Mouse (Mus musculus): Measurements from ENCODE around the gene Twistnb. TPM values are rescaled to one million over a fixed set of nuclear protein-coding genes. Genes with fewer than 3 reads are reported as not detected.

Gene Twistnb
- polyA plus RNA-seq, 1 experiment from 2014 or later: 42.6 TPM

- DNase-seq (ENCODE audit: low spot score) (no peak), ATAC-seq (replicated peaks; ENCODE audit: low FRiP score) (no peak)
- no peak overlapping the region for H3K27ac ChIP-seq (ENCODE audit: low read depth, low read length)
- 63% methylated on average over 6 of the region's 6 CpGs for WGBS
- no peak overlapping the region for H3K4me3 ChIP-seq (ENCODE audit: low read depth, low read length)
- H3K36me3 ChIP-seq (ENCODE audit: control insufficient read depth, insufficient read depth, low read length): no peaks in the 10 kb centered on the region
- H3K4me2 ChIP-seq (ENCODE audit: low read depth, low read length, severe bottlenecking): no peak overlapping the region
- H3K4me1 ChIP-seq (replicated peaks; ENCODE audit: control insufficient read depth, insufficient read depth, low read length): no peaks in the 10 kb centered on the region
- H3K9ac ChIP-seq (ENCODE audit: low read length): no peak overlapping the region
- no peaks in the 10 kb centered on the region for H3K9me3 ChIP-seq (ENCODE audit: control insufficient read depth, low read length)
- H3K27me3 ChIP-seq (ENCODE audit: control insufficient read depth, insufficient read depth, low read length): no peaks in the 10 kb centered on the region
Observed at GRCm38 (mm10) chr12:33411580-33412151, 17.8 kb upstream of the Twistnb start.

GRCm38 (mm10) chr12:33424329-33424728 is 5.1 kb upstream of the Twistnb start:
- no peaks in the 10 kb centered on the region for H3K36me3 ChIP-seq (ENCODE audit: control insufficient read depth, insufficient read depth, low read length)
- H3K4me2 ChIP-seq (ENCODE audit: low read depth, low read length, severe bottlenecking): no peak overlapping the region
- peak; percentile 55 for DNase-seq (ENCODE audit: low spot score)
- no peak overlapping the region for H3K9ac ChIP-seq (ENCODE audit: low read length)
- no peaks in the 10 kb centered on the region; the same call in 1 of the 2 replicates for H3K27me3 ChIP-seq (ENCODE audit: control insufficient read depth, insufficient read depth, low read length)
- no peak overlapping the region for H3K4me3 ChIP-seq (ENCODE audit: low read depth, low read length)
- no peaks in the 10 kb centered on the region for H3K9me3 ChIP-seq (ENCODE audit: control insufficient read depth, low read length)
- no peak for ATAC-seq (replicated peaks; ENCODE audit: low FRiP score)
- H3K4me1 ChIP-seq (replicated peaks; ENCODE audit: control insufficient read depth, insufficient read depth, low read length): no peaks in the 10 kb centered on the region
- 32% methylated on average over 3 of the region's 3 CpGs for whole genome bisulfite sequencing
- no peak overlapping the region for H3K27ac ChIP-seq (ENCODE audit: low read depth, low read length)

DNA sequence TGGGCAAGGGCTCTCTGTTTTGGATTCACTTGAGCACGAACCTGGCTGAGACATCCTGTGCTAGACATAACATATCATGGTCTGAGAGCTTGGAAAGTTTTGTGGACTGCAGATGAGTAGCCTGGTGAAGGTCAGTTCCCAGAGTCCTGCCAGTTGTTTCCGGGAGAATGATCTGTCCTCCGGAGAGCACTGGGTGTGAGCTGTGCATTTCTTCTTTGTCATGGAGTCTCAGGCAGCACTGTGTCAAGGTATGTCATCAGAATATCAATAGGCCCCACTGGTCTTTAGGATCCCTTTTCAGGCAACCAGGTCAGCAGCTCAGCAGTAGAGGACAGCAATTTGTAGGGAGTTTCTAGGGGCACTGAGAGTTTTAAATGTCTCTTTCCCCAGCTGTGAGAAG is 2.1 kb upstream of the Twistnb start:
- no peak overlapping the region for H3K27ac ChIP-seq (ENCODE audit: low read depth, low read length)
- 32% methylated on average over 3 of the region's 3 CpGs for WGBS
- H3K9ac ChIP-seq (ENCODE audit: low read length): no peak overlapping the region
- H3K4me2 ChIP-seq (ENCODE audit: low read depth, low read length, severe bottlenecking): no peak overlapping the region
- DNase-seq (ENCODE audit: low spot score): no peak
- H3K9me3 ChIP-seq (ENCODE audit: control insufficient read depth, low read length): no peaks in the 10 kb centered on the region
- H3K4me3 ChIP-seq (ENCODE audit: low read depth, low read length): no peak overlapping the region
- H3K4me1 ChIP-seq (replicated peaks; ENCODE audit: control insufficient read depth, insufficient read depth, low read length): no peaks in the 10 kb centered on the region; the same call in 1 of the 2 replicates
- ATAC-seq (replicated peaks; ENCODE audit: low FRiP score): no peak
- no peaks in the 10 kb centered on the region for H3K36me3 ChIP-seq (ENCODE audit: control insufficient read depth, insufficient read depth, low read length)
- H3K27me3 ChIP-seq (ENCODE audit: control insufficient read depth, insufficient read depth, low read length): no peaks in the 10 kb centered on the region; the same call in 1 of the 2 replicates

DNA sequence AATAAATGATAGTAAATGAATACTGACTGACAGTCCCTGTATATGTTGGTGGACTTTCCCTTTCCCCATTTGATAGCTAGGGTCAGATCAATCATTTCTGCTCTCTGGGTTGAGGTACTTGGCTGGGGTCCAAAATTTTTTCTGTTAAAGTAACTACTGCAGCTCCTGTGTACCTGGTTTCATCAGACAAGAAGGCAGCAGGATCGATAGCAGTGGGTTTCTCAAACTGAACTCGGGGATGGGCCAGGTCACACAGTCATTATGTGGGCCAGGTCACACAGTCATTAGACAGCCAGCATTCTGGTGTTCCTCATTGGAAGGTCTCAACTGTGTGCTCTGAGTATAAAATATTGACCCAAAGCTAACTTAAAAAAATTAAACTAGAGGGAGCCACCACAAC is 1.7 kb upstream of the Twistnb start:
- Histone ChIP-seq H3K27me3 (ENCODE audit: control insufficient read depth, insufficient read depth, low read length) (no peaks in the 10 kb centered on the region; the same call in 1 of the 2 replicates), H3K9ac (ENCODE audit: low read length) (no peak overlapping the region), H3K27ac (ENCODE audit: low read depth, low read length) (no peak overlapping the region), H3K4me1 (replicated peaks; ENCODE audit: control insufficient read depth, insufficient read depth, low read length) (no peaks in the 10 kb centered on the region; the same call in 1 of the 2 replicates), H3K4me3 (ENCODE audit: low read depth, low read length) (no peak overlapping the region), H3K4me2 (ENCODE audit: low read depth, low read length, severe bottlenecking) (no peak overlapping the region), H3K36me3 (ENCODE audit: control insufficient read depth, insufficient read depth, low read length) (no peaks in the 10 kb centered on the region), H3K9me3 (ENCODE audit: control insufficient read depth, low read length) (no peaks in the 10 kb centered on the region)
- ATAC-seq (replicated peaks; ENCODE audit: low FRiP score) (no peak), DNase-seq (ENCODE audit: low spot score) (no peak)
- WGBS: 69% methylated on average over 2 of the region's 2 CpGs

DNA sequence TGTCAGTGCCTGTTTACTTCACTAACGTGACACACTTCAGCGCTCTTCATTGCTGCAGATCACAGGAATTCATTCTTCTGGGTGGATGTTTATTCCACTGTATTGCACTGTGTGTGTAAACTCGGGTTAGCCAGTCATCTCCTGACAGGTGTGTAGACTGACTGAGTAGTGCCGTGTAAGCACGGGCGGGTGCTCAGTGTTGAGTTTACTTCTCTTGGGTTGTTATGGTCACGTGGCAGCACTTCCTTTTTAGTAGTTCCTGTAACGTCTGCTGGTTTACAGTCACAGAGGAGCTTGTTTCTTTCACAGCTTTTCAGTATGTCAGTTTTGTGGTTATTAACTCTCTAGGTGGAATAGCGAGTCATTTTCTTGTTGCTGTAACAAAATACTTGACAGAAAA is 4.4 kb downstream of the Twistnb start:
- H3K9ac ChIP-seq (ENCODE audit: low read length): no peak overlapping the region
- H3K27me3 ChIP-seq (ENCODE audit: control insufficient read depth, insufficient read depth, low read length): no peaks in the 10 kb centered on the region
- H3K4me1 ChIP-seq (replicated peaks; ENCODE audit: control insufficient read depth, insufficient read depth, low read length): no peaks in the 10 kb centered on the region; the same call in 1 of the 2 replicates
- DNase-seq (ENCODE audit: low spot score) (no peak), ATAC-seq (replicated peaks; ENCODE audit: low FRiP score) (no peak)
- H3K27ac ChIP-seq (ENCODE audit: low read depth, low read length): no peak overlapping the region
- 93% methylated on average over 9 of the region's 9 CpGs for WGBS
- H3K36me3 ChIP-seq (ENCODE audit: control insufficient read depth, insufficient read depth, low read length): no peaks in the 10 kb centered on the region
- H3K9me3 ChIP-seq (ENCODE audit: control insufficient read depth, low read length): no peaks in the 10 kb centered on the region
- no peak overlapping the region for H3K4me3 ChIP-seq (ENCODE audit: low read depth, low read length)
- H3K4me2 ChIP-seq (ENCODE audit: low read depth, low read length, severe bottlenecking): no peak overlapping the region

DNA sequence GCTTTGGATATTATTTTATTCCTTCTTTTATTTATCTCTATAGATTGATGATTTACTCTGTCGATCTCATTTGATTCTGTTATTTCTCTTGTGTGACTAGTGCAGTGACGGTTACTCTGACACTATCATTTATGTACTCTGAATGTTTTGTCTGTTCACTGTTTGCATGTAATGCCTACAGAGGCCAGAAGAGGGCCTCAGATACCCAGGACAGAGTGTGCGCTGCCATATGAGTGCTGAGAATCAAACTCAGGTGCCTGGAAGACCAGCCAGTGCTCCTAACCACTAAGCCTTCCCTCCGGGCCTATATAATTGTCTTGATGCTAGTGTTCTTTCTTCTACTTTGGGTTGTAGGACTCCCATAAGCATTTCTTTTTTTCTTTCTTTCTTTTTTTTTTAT is 5.3 kb downstream of the Twistnb start:
- H3K4me2 ChIP-seq (ENCODE audit: low read depth, low read length, severe bottlenecking): no peak overlapping the region
- 95% methylated on average over 4 of the region's 4 CpGs for WGBS

GRCm38 (mm10) chr12:33455418-33455817 is 26.0 kb downstream of the Twistnb start:
- 78% methylated on average over 7 of the region's 7 CpGs for WGBS
- H3K4me2 ChIP-seq (ENCODE audit: low read depth, low read length, severe bottlenecking): no peak overlapping the region
- no peaks in the 10 kb centered on the region for H3K36me3 ChIP-seq (ENCODE audit: control insufficient read depth, insufficient read depth, low read length)
- no peaks in the 10 kb centered on the region for H3K27me3 ChIP-seq (ENCODE audit: control insufficient read depth, insufficient read depth, low read length)
- no peaks in the 10 kb centered on the region for H3K9me3 ChIP-seq (ENCODE audit: control insufficient read depth, low read length)
- ATAC-seq (replicated peaks; ENCODE audit: low FRiP score): no peak
- H3K4me3 ChIP-seq (ENCODE audit: low read depth, low read length): no peak overlapping the region
- DNase-seq (ENCODE audit: low spot score): no peak
- no peaks in the 10 kb centered on the region for H3K4me1 ChIP-seq (replicated peaks; ENCODE audit: control insufficient read depth, insufficient read depth, low read length)
- H3K27ac ChIP-seq (ENCODE audit: low read depth, low read length): no peak overlapping the region
- no peak overlapping the region for H3K9ac ChIP-seq (ENCODE audit: low read length)

More for the DNA sequence above, 5.3 kb downstream of the Twistnb start:
- H3K9ac ChIP-seq (ENCODE audit: low read length): no peak overlapping the region
- no peak overlapping the region for H3K4me3 ChIP-seq (ENCODE audit: low read depth, low read length)
- H3K9me3 ChIP-seq (ENCODE audit: control insufficient read depth, low read length): no peaks in the 10 kb centered on the region
- no peaks in the 10 kb centered on the region for H3K27me3 ChIP-seq (ENCODE audit: control insufficient read depth, insufficient read depth, low read length)
- H3K27ac ChIP-seq (ENCODE audit: low read depth, low read length): no peak overlapping the region
- no peaks in the 10 kb centered on the region for H3K36me3 ChIP-seq (ENCODE audit: control insufficient read depth, insufficient read depth, low read length)
- no peaks in the 10 kb centered on the region; the same call in 1 of the 2 replicates for H3K4me1 ChIP-seq (replicated peaks; ENCODE audit: control insufficient read depth, insufficient read depth, low read length)
- ATAC-seq (replicated peaks; ENCODE audit: low FRiP score) (no peak), DNase-seq (ENCODE audit: low spot score) (no peak)

GRCm38 (mm10) chr12:33456242-33456641 is 26.8 kb downstream of the Twistnb start:
- DNase-seq (ENCODE audit: low spot score): no peak
- Histone ChIP-seq H3K9ac (ENCODE audit: low read length) (no peak overlapping the region), H3K27ac (ENCODE audit: low read depth, low read length) (no peak overlapping the region), H3K9me3 (ENCODE audit: control insufficient read depth, low read length) (no peaks in the 10 kb centered on the region), H3K4me3 (ENCODE audit: low read depth, low read length) (no peak overlapping the region), H3K27me3 (ENCODE audit: control insufficient read depth, insufficient read depth, low read length) (no peaks in the 10 kb centered on the region), H3K4me1 (replicated peaks; ENCODE audit: control insufficient read depth, insufficient read depth, low read length) (no peaks in the 10 kb centered on the region), H3K36me3 (ENCODE audit: control insufficient read depth, insufficient read depth, low read length) (no peaks in the 10 kb centered on the region), H3K4me2 (ENCODE audit: low read depth, low read length, severe bottlenecking) (no peak overlapping the region)
- 29% methylated on average over 5 of the region's 5 CpGs for WGBS
- ATAC-seq (replicated peaks; ENCODE audit: low FRiP score): no peak

DNA sequence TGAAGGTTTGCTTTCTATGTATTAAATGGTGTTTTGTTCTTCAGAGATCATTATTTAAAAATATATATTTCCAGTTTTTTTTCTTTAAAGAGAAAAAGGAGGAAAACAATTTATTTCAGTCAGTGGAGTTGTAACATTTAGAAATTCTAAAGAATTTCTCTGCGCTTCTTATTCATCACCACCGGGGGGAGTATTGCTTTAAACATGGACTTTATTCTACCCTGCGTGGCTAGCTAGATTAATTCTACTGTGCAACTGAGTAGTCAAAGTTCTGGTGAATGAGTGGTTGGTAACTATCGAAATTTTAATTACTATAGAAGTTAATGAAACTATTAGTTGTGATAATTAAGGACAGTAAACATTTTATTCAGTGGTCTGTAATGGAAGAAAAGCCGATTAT is 51.5 kb downstream of the Twistnb start:
- DNase-seq (ENCODE audit: low spot score) (no peak), ATAC-seq (replicated peaks; ENCODE audit: low FRiP score) (peak; percentile 39; the same call in 1 of the 2 replicates)
- Histone ChIP-seq H3K27me3 (ENCODE audit: control insufficient read depth, insufficient read depth, low read length) (no peaks in the 10 kb centered on the region), H3K4me3 (ENCODE audit: low read depth, low read length) (no peak overlapping the region), H3K36me3 (ENCODE audit: control insufficient read depth, insufficient read depth, low read length) (no peaks in the 10 kb centered on the region), H3K27ac (ENCODE audit: low read depth, low read length) (no peak overlapping the region), H3K4me1 (replicated peaks; ENCODE audit: control insufficient read depth, insufficient read depth, low read length) (no peaks in the 10 kb centered on the region), H3K9ac (ENCODE audit: low read length) (no peak overlapping the region), H3K9me3 (ENCODE audit: control insufficient read depth, low read length) (no peaks in the 10 kb centered on the region), H3K4me2 (ENCODE audit: low read depth, low read length, severe bottlenecking) (no peak overlapping the region)
- WGBS: 24% methylated on average over 5 of the region's 5 CpGs

Data from forebrain, embryonic 11.5 days (tissue).